Mouse (Mus musculus) ZHBTc4 (cell line): ENCODE measurements around the gene Mst1.

Experiments used
- DNase-seq: peaks from one replicate; pipeline ENCODE4 v3.0.0-alpha.2; 2011; ENCODE audit warnings: low read depth, low spot score

Mst1 gene

DNA sequence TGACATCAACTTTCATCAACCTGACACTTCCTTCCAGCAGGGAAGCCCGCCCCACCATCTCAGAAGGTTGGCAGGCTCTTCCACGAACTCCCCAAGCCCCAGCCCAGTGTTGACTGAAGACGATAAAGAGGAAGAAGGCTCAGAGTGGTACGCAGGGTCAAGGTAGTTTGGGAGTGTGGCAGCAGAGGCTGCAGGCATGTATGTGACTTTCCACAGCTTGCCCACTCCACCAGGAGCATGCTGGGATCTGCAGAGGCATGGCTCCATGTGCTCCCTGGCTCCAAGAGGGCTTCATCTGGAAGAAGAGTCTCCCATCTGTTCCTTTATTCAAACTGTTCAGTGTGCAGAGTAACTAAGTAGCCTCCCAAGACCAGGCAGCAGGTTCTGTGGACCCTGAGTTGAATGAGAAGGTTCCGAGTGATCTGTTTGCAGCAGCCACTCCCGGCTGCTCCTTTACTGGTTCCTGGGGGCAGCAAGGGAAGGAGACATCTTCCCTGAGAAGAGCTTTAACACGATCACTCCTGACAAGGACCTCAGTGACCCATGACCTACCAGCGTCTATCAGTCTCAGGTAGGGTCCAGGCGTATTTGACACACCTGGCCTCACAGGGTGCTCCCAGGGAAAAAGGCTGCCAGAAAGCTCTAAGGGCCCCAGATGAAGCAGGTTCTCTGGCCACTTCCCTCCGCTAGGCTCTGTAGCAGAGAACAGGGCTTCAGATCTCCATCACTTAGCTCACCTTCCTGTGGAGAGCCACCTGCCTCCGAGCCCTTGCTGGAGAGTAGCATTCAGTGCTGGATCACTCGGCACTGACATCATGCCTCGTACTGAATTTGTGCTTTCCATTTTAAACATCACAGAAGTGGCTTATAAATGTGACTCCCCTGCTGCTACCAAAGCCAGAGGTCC, 49.1 kb downstream of the Mst1 start:
- no peak for DNase-seq

DNA sequence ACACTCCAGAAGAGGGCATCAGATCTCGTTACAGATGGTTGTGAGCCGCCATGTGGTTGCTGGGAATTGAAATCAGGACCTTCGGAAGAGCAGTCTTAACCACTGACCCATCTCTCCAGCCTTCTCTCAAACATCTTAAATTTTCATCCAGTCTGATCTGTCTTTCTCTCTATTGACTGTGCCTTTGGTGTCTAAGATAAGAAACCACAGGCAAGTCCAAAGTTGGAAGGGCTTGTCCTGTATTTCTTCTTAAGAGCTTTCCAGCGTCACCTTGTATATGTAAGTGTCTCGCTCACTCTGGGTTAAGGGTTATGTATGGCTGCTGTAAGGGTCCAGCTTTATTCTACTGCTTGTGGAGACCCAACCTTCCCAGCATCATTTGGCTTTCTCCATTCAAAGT, 51.3 kb downstream of the Mst1 start:
- DNase-seq = no peak

DNA sequence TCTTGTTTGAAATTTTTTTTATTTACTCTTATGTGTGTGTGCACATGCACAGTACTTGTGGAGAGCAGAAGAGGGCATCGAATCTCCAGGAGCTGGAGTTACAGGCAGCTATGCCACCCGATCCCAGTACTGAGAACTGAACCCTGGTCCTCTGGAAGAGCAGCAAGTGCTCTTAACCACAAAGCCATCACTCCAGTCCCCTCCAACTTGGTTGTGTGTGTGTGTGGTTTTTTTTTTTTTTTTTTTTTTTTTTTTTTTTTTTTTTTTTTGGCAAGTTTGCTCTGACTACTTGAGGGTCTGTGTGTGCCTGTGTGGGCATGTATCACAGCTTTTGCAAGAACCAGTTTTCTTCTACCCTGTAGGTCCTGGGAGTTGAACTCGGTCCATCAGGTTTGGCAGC, 52.1 kb downstream of the Mst1 start:
- DNase-seq = no peak

DNA sequence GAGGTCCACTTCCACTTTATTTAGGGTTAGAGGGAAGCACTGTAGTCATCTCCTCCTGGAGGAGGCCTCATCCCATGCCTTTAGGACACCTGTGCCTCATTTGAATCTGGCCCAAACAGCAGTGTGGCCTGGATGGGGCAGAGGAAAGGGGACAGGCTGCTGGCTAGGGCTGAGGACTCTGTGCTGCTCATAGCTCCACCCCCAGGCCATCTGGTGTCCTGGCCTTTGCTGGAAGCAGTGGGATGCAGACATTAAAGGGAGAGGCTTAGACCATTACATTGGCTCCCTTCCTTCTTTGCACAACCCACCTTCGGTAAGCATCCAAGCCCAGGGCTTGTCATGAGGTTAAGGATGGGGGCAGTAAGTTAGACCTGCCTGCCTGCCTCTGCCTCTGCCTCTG, 53.2 kb downstream of the Mst1 start:
- no peak for DNase-seq
